Mouse (Mus musculus) T-cell, adult 2 months (primary cell): ENCODE results near the gene Thtpa.
A peak's percentile ranks its signal among the peaks of the same experiment; 100 is the strongest.

Experiments
- DNase-seq: peaks from one replicate; pipeline ENCODE4 v3.0.0; 2022; ENCODE audit warnings: low spot score

Thtpa gene

GRCm38 (mm10) chr14:55094704-55095231, at the start of gene Thtpa:
Gene Thtpa, plus strand, starts transcription at chr14:55094784.
- DNase-seq: peak; percentile 45

GRCm38 (mm10) chr14:55047971-55048531, 46.5 kb upstream of the Thtpa start:
- no peak for DNase-seq

GRCm38 (mm10) chr14:55052496-55052895, 42.1 kb upstream of the Thtpa start:
- peak; percentile 13 for DNase-seq

- DNase-seq: no peak
Measured at GRCm38 (mm10) chr14:55053050-55053449, 41.5 kb upstream of the Thtpa start.

GRCm38 (mm10) chr14:55053708-55054190, 40.8 kb upstream of the Thtpa start:
- no peak for DNase-seq

GRCm38 (mm10) chr14:55054191-55054749, 40.3 kb upstream of the Thtpa start:
- no peak for DNase-seq

GRCm38 (mm10) chr14:55055167-55055834, 39.3 kb upstream of the Thtpa start:
- no peak for DNase-seq

- DNase-seq: no peak
Measured at GRCm38 (mm10) chr14:55059009-55059408, 35.6 kb upstream of the Thtpa start.

GRCm38 (mm10) chr14:55059931-55060330, 34.7 kb upstream of the Thtpa start:
- DNase-seq: no peak

GRCm38 (mm10) chr14:55061845-55062244, 32.7 kb upstream of the Thtpa start:
- no peak for DNase-seq

- peak; percentile 31 for DNase-seq
Measured at GRCm38 (mm10) chr14:55062626-55063025, 32.0 kb upstream of the Thtpa start.

- DNase-seq: no peak
Measured at GRCm38 (mm10) chr14:55063117-55063516, 31.5 kb upstream of the Thtpa start.

GRCm38 (mm10) chr14:55063581-55064381, 30.8 kb upstream of the Thtpa start:
- DNase-seq: no peak

GRCm38 (mm10) chr14:55064481-55065370, 29.9 kb upstream of the Thtpa start:
- DNase-seq: no peak

- no peak for DNase-seq
Measured at GRCm38 (mm10) chr14:55065391-55065790, 29.2 kb upstream of the Thtpa start.

GRCm38 (mm10) chr14:55066042-55066441, 28.5 kb upstream of the Thtpa start:
- no peak for DNase-seq

GRCm38 (mm10) chr14:55071756-55072155, 22.8 kb upstream of the Thtpa start:
- no peak for DNase-seq

- DNase-seq: no peak
Measured at GRCm38 (mm10) chr14:55074416-55074815, 20.2 kb upstream of the Thtpa start.

GRCm38 (mm10) chr14:55076224-55076623, 18.4 kb upstream of the Thtpa start:
- no peak for DNase-seq

- DNase-seq: no peak
Measured at GRCm38 (mm10) chr14:55076956-55077355, 17.6 kb upstream of the Thtpa start.
